Mouse (Mus musculus) stomach, postnatal 0 days (tissue): ENCODE measurements at regions not wholly inside any gene's neighbourhood (a gene's known extent, or its start where the extent isn't known, plus 50 kb on each side); places are given as distances from the start of the nearest gene placed in this dataset.

Experiments
- CTCF ChIP-seq: IDR thresholded peaks from 2 replicates; pipeline ENCODE4 v1.5.1; 2016; ENCODE audit warnings: antibody characterized with exemption, low read depth, mild to moderate bottlenecking, moderate library complexity
- EP300 ChIP-seq: optimal IDR thresholded peaks from 2 replicates; pipeline ENCODE3; 2016; ENCODE audit warnings: antibody characterized with exemption

DNA sequence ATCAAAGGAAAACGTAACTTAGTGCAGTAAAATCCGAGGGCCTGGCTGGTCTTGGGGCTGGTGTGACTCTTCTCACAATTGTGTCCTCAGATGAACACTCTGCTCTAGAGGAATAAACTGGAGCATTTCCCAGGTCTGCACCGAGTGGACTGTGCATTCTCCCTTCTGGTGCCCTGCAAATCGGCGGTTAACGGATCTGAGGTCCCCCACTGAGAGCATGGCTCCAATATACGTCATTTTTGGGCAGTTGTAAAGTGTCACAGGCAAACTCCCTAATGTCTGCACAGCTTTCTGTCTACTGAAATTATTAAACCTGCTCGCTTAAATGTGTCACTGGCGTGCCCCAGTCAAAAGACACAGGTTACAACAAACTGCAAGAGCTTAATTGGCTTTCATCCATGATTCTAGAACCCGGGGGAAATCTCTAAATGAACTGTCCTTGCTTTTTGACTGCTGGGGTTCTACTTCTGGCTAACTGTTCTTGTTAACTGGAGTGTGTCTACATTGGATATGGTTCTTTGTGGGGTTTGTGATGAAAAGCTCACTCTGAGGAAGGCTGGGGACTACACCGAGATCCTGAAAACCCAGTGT is 93.7 kb upstream of the Gm47985 start:
- no peak for TF ChIP-seq CTCF
- TF ChIP-seq EP300, result no peak
